Mouse (Mus musculus) layer of hippocampus, adult 18-20 months (tissue): ENCODE measurements around the gene Dnajc6. TPM values are rescaled to one million over a fixed set of nuclear protein-coding genes. Genes with fewer than 3 reads are reported as not detected.

Experiments
- DNase-seq, 2 experiments: peaks; one replicate each; pipeline ENCODE4 v3.0.0; 2022; ENCODE audit warnings: low spot score in 2 of 2
- total RNA-seq, 2 experiments: library from RNA; stranded (reverse); gene quantifications; 2 replicates each; pipeline ENCODE4 v1.2.3; 2021

The Dnajc6 gene
- total RNA-seq, 2 experiments from 2014 or later: 287 to 314 TPM

DNA sequence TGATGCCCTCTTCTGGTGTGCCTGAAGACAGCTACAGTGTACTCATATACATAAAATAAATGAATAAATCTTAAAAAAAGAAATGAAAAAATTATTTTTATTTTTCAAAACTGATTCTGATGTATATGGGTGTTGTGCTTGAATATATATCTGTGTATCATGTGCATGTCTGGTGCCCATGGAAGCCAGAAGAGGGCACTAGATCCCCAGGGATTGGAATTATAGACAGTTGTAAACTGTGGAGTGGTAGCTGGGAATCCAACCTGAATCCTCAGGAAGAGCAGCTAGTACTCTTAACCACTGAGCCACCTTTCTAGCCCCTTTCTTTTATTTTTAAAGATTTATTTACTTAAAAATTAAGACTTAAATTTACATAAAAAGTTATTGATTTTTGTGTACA, 9.9 kb downstream of the Dnajc6 start:
- DNase-seq: no peak

- DNase-seq: peak; percentile 70 to 88
Measured at GRCm38 (mm10) chr4:101507571-101508422, 11.3 kb downstream of the Dnajc6 start.

DNA sequence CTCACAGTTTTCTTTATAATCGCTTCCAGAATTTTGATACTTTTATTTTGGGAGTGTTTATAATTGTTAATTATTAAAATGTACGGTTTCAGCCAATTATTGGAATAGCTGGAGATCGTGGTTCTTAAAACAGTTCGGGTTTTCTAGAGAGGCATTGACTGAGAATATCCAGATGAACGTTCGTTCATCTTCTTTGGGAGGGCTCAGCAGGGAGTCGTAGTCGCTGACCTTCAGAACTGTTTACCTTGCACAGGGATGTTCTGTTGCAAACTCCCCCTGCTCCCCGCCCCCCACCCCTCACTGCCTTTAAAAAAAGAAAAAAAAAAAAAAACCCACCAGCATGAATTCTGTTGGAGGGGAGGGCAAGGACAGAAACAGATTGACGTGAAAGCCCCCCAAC, 12.0 kb downstream of the Dnajc6 start:
- DNase-seq: no peak

DNA sequence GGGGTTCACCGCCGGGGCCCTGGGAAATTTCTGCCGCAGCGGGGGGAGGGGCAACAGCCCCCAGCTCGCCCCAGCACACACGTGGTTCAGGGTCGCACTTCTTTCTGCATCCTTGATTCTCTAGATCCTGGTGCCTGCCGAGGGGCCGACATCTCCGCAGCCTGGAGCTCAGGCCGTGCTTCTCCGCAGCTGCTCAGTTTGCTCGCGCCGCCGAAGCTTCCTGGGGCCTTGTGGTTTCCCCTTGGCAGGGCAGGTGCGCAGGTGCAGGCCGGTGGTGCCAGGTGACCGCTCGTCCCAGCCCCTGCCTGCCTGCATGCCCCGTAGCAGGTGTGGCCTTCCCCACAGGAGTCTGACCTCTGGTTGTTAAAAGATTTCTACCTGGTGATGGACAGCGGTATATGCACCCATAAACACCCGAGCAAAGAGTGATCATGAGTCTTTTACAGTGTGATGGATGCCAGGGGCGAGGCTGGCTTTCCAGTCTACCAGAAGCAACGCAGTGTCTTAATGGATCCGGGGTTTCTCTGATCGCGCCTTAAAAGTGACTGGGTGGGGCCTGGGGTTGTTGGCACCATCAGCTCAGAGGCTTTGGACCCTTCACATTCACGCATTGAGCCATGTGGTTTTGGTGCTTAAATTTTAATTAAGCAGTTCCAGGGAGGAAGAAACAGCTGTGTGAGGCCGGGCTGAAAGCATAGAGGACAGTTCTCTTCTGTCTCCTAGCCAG, 12.6 kb downstream of the Dnajc6 start:
- peak; percentile 11 to 47 for DNase-seq

DNA sequence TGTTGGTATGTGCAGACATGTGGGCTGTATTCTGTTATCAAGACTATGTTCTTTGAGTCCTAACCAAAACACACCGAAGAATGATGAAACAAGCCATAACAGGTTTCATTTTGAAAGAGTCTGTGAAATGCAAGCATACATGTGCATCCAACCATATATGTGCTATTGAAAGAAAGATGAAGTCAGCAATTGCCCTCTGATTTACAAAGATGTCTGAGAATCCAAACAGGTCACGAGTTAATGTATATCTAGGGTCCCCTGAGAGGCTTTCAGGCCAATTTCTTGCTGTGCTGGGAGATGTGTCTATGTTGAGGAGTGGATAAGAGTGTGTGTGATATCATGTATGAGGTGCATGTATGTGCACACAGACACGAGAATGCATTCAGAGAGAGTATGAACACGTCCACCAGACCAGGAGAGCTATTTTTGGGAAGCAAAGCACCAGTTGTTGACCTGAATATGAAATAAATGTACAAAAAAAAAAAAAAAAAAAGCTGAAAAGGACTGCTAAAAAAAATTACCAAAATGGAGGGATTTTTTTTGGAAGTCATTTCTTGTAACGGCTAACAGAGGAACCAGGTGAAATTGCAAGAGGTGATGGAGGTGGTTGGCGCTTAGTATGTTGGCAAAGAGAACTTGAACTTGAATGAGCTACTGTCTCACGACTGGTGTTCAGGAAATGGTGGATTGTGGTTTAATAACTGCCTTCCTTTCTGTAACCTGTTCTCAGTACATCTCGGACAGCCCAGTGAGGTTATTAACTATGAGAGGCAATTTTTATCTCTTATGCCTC, 13.9 kb downstream of the Dnajc6 start:
- no peak for DNase-seq

GRCm38 (mm10) chr4:101510904-101511210, 14.4 kb downstream of the Dnajc6 start:
- DNase-seq: no peak

DNA sequence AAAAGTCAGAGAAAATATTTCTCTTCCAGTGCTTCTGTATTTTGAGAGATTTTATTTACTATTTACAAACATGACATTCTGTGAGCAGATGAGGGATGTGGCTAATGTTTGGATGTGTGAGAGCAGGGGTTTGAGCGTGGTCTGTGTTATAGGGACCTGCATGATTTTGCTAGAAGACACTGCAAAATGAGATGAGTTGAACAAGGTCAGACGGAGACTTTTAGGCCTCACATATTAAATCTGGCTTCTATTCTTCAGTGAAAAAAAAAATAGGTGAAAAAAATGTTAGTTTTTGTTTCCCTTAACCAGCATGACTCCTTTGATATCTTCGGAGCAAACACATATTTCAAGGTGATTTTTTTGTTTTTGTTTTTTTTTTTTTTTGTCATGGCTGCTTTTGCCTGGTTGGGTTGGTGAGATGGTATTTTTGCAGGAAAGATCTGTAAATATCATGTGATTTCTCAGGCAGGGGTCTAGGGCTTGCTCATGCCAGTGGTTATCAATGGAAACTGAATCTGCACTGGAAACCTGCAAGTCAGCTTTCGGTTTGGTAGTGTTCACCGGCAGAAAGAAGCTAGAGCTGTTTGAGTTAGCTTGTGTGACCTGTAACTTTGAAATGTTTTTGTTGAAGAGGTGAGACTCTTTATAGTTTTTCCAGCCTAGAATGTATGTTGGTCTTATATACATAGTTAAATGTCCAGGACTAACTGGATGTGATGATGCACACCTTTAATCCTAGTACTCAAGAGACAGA, 15.5 kb downstream of the Dnajc6 start:
- DNase-seq: no peak

GRCm38 (mm10) chr4:101513251-101513650, 16.8 kb downstream of the Dnajc6 start:
- no peak for DNase-seq

- no peak for DNase-seq
Measured at GRCm38 (mm10) chr4:101515853-101516252, 19.4 kb downstream of the Dnajc6 start.

DNA sequence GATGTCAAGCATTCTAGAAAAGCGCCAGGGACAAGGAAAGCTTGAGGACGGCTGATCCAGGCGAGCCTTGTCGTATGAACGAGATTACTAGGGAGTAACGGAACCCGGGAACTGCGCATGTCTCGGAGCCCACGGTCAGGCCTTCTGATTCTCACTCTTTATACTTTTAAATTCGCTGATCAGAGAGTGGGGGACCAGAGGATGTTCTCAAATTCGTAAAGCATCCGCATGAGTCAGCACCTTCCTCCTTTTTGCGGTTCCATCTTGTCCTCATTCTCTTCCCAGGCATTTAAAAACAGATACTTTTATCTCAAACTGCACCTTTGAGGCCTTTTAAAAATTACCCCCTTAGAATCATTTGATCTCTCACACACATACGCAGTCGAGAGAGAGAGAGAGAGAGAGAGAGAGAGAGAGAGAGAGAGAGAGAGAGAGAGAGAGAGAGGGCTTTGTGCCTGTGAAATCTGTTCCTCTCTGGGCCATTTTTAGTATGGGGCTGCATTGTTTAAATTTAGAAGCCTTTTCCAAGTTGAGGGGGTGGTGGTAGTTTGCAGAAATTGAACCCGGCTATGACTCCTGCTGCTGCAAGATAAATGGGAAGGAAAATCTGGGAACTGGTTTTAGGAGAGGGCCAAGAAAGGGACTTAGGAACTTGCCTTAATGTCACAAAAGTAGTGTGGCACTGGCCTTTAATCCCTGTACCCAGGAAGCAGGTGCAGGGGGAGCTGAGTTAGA, 20.2 kb downstream of the Dnajc6 start:
- DNase-seq: peak in 1 of 2 experiments; percentile 25

DNA sequence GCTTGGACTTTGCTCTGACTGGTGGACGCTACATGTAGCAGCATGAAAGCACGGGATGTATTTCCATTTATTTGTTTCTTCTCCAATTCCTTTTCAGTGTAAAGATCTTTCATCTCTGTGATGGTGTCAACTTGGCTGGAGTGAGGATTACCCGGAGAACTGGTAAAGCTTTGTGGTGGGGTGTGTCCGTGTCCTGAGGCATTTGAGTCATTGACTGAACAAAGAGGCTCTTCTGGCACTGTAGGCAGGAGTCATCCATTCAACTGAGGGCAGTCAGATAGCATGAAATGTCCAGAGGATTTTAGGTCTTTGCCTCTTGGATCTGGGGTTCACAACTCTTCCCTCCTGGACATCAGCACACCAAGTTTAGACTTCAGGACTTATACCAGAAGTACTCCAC, 35.5 kb downstream of the Dnajc6 start:
- no peak for DNase-seq

- DNase-seq: no peak
Measured at GRCm38 (mm10) chr4:101540516-101540915, 44.1 kb downstream of the Dnajc6 start.

DNA sequence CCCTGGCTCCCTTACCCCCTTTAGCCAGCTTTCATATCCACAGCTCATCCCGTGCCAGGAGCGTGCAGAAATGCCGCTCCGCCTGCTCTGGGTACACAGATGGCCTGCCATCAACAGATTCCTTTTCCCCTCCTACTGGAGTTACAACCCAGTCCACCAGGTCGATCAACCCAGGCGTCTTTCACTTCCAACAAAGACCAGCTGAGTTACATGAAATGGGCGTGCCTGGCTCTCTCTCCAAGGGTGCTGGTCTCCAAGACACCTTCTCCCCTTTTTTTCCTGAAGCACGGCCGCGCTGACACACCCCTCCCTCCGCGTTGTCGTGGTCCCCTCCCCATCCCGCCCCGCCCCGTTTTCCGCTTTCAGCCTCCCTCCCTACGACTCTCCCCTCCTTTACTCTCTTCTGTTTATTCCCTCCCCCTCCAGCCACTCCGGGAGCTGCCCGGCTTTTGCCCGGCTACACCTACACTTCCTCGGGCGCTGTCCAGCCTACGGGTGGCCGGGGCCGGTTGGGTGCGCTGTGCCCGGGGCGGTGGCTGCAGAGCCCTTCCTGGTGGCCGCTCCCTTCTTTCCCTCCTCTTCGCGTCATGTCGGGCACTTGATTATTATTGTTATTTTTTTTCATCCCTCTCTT, 53.6 kb downstream of the Dnajc6 start:
- peak; percentile 34 to 63 for DNase-seq

GRCm38 (mm10) chr4:101550671-101551161, 54.3 kb downstream of the Dnajc6 start:
- DNase-seq: no peak

GRCm38 (mm10) chr4:101551425-101551824, 55.0 kb downstream of the Dnajc6 start:
- DNase-seq: no peak

DNA sequence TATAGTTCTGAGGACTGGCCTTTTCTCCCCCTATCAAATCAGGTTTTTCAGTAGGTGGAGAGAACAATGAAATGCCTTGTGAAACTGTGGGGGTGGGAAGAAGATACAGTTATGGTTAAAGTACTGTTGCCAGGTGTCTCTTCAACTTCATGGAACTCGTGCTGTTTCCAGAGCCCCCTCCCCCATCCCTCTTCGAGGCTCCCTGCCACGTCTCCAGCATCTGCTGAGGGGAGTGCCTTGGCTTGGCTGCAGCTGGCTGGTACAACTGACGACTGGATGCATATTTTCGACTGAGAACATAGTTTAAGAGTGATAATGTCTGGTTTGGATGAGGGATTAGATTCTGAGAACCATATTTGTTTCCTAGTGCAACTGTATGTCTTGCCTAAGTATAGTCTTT, 55.9 kb downstream of the Dnajc6 start:
- no peak for DNase-seq

- no peak for DNase-seq
Measured at GRCm38 (mm10) chr4:101555016-101555415, 58.6 kb downstream of the Dnajc6 start.

DNA sequence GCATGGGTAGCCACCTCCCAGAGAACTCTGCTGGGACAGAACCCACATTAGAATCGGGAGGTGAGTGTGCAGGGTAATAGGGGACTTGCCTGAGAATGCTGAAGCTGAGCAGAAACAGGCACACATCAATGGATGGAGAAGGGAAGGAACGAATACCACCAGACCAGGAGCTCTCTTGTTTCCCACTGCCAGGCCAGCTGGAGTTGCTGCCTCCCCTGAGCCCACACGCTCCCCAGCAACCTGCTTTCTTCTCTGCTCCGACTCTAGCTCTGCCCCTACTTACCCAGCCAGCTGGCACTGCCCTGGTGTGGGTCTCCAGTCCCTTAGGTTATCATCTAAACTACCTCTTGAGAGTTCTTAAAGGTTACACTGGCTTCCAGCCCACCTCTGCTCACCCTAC, 63.7 kb downstream of the Dnajc6 start:
- DNase-seq: peak in 1 of 2 experiments; percentile 51

DNA sequence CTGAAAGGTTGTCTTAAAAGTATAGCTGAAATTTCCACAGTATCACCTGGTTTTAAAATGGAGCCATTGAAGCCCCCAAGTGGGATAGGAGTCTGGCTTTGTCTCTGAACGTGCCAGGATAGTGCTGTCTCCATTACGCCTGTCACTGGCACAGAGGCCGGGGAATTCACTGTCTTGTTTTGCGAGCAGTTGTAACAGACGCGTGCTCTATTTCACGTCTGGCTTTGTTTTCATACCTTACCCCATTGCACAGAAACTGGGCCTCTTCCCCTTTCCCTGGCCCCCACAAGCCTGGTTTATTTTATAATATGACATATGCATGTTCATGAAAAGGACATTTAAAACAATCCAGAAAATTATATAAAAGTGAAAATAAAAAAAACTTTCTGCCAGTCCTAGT, 66.4 kb downstream of the Dnajc6 start:
- DNase-seq: peak in 1 of 2 experiments; percentile 58

GRCm38 (mm10) chr4:101563607-101564006, 67.2 kb downstream of the Dnajc6 start:
- no peak for DNase-seq
